Mouse (Mus musculus): Measurements from ENCODE around the gene Pkm.

Pkm gene

DNA sequence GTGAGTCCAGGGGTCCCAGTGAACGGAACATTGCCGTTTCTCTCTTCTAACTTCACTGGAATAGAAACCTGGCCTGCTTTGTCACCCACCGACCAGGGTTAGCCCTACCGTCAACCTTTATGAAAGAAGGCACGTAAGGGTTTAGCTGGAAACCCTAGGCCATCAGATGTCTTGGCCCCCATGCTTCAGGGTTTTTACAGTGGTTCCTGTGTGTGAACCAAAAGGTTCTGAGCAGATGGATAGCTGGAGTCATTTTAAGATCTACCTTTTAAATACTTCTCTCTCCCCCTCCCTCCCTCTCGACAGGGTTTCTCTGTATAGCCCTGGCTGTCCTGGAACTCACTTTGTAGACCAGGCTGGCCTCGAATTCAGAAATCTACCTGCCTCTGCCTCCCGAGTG, 9.8 kb downstream of the Pkm start:
- no peak for DNase-seq (ENCODE audit: extremely low read depth, low read depth, low spot score)

GRCm38 (mm10) chr9:59666813-59667212, 10.6 kb downstream of the Pkm start:
- no peak for DNase-seq (ENCODE audit: extremely low read depth, low read depth, low spot score)

DNA sequence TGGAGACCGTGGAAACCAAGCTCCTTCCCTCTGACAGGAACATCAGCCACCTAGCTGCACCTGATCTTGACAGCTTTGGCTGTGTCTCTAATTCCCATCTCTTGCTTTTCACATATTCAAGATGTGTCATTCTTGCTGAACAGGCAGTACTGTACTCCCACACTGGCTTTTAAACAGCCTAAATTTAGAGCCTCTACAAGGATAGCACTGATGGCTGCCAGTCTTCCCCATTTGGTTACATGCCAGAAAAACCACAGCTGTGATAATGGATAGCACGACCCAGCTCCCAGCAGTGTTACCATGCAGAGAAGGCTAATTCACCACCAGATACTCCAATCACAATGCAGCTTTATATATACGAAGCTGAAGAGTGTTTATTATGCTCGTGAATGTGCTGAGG, 11.1 kb downstream of the Pkm start:
- DNase-seq (ENCODE audit: extremely low read depth, low read depth, low spot score): no peak

DNA sequence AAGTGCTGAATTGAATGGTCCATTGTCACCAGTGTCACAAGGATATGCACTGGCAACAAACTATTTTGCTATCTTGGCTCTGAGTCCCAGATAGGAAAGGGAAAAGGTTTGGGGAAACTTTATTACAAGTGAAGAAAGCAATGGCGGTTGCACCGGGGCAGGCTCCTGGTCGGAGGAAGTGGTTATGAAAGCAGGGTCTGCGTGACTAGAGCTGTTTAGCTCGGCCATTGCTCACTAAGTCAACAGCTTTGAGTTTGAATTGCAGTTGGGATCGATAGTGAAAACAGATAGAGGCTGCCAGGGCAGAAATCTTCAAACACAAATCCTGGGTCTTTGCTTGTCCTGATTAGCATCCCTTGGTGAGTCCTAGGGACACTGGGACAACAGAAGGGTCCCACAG, 11.7 kb downstream of the Pkm start:
- DNase-seq (ENCODE audit: extremely low read depth, low read depth, low spot score): no peak

GRCm38 (mm10) chr9:59668473-59668872, 12.3 kb downstream of the Pkm start:
- no peak for DNase-seq (ENCODE audit: extremely low read depth, low read depth, low spot score)

GRCm38 (mm10) chr9:59669172-59669571, 13.0 kb downstream of the Pkm start:
- no peak for DNase-seq (ENCODE audit: extremely low read depth, low read depth, low spot score)

GRCm38 (mm10) chr9:59672195-59672894, 16.2 kb downstream of the Pkm start:
- no peak for DNase-seq (ENCODE audit: extremely low read depth, low read depth, low spot score)

DNA sequence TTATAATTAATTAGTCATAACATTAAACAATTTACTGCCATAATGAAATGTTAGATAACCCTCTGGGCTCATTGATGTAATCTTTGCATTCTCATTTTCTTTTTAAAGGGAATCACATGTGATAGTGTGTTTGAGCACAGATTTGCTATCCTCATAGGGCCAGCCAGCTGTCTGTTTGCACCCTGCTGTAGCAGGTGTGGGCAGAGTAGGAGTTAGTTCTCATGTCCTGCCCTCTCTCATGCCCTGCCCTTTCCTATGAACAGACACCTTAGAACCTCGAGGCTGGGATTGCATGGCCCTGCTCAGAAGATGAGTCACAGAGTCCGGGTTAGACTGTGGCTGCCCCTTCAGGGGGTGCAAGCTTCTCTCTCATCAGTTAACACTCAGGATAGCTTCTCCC, 17.3 kb downstream of the Pkm start:
- DNase-seq (ENCODE audit: extremely low read depth, low read depth, low spot score): no peak

DNA sequence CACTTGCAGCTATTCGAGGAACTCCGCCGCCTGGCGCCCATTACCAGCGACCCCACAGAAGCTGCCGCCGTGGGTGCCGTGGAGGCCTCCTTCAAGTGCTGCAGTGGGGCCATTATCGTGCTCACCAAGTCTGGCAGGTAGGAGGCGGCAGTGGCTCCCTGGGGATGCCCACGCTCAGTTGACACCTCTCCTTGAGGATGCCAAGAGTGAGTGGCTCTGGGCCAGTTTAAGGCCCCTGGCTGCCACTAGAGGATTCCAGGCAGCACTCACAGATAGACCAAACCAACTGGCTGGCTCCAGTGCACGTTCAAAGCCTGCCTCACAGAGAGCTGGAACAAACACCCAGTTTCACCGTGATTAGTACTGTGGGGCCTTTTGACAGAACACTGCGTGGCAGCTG, 19.4 kb downstream of the Pkm start:
- no peak for DNase-seq (ENCODE audit: extremely low read depth, low read depth, low spot score)

- DNase-seq (ENCODE audit: extremely low read depth, low read depth, low spot score): no peak
These were observed 22.1 kb downstream of the Pkm start for GRCm38 (mm10) chr9:59678313-59678712.

DNA sequence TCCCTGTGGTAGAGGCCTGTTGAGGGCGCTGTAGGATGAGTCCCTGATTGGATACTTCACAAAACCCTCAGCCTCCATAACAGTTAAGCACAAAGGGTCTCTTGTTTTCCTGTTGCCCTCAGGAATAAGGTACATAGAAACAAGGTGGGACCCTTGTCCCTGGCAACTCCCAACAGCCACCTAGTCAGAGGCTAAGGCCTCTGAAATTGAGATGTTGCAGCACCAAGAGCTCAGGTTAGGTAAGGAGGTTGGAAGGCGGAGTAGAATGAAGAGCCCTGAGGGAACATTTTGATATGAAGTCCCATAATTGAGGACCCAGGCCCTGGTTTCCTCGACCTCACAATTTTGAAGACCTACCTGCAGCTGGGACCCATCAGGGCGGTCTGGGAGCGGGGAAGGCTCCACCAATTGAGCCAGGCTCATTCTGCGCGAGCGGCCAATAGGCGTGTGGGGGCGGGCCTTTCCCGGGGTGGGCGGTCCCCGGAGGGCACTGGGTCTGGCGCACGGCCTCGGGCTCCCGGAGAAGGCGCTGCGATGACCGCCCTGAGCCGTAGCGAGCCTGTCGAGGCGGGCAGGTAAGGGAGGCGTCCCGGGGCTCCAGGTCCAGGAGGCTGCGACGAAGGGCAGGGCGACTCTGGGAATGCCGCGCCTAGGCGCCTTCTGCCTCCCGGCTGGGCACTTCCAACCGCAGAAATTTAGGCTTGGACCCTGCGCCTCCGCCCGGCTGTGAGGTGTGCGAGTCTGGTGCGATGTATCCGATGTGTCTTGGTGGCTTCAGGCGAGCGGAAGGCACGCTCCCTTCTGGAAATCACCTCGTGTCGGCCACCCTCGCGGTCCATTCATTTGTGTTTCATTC, 23.7 kb downstream of the Pkm start, which contains the start of gene Gramd2:
Gramd2 (plus strand) TSS at position 467 of the 856 bp plus-strand sequence.
- no peak for DNase-seq (ENCODE audit: extremely low read depth, low read depth, low spot score)

GRCm38 (mm10) chr9:59680534-59680875, 24.3 kb downstream of the Pkm start:
- no peak for DNase-seq (ENCODE audit: extremely low read depth, low read depth, low spot score)

- no peak for DNase-seq (ENCODE audit: extremely low read depth, low read depth, low spot score)
These were observed 27.9 kb downstream of the Pkm start for GRCm38 (mm10) chr9:59684020-59684419.

DNA sequence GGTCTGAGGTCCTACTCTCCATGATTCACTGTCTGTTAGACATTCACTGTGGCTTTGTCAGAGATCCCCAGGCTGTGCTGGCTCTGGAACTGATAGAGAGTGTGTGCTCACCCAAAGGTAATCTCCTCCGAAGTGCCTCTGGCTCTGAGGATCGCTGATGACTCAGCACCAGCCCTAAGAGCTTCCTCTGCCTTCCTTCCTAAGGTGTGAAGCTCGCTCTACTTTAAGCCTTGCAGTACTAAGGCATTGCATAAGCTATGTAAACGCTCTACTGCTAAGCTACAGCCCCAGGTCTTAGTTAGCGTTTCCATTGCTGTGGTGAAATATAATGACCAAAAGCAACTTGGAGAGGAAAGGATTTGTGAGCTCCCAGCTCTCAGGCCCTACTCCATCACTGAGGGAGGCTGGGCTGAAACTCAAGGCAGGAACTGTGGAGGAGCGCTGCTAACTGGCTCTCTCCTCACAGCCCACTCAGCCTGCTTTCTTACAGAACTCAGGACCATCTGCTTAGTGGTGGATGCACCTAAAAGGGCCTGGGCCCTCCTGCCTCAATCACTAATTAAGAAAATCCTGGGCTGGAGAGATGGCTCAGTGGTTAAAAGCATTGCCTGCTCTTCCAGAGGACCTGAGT, 31.4 kb downstream of the Pkm start:
- peak; percentile 51 for DNase-seq (ENCODE audit: extremely low read depth, low read depth, low spot score)

- no peak for DNase-seq (ENCODE audit: extremely low read depth, low read depth, low spot score)
These were observed 35.5 kb downstream of the Pkm start for GRCm38 (mm10) chr9:59691635-59692094.

DNA sequence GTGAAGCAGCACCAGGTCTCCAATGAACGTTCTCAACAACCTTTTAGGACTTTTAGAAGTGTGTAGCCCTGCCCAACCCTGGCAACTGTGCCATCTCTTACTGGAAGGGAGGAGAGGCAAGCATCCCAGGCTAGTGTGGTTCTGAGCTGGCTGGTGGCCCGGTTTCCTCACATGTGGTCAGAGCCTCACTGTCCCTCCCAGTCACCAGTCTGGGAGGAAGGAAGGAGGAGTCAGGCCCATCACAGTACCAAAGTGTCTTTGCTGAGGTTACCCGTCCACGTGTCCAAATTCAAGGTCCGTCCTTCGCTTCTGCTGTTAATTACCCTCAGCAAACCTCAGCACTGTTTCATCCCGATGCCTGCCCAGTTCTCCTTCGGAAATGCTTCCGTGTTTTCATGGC, 36.0 kb downstream of the Pkm start:
- no peak for DNase-seq (ENCODE audit: extremely low read depth, low read depth, low spot score)

DNA sequence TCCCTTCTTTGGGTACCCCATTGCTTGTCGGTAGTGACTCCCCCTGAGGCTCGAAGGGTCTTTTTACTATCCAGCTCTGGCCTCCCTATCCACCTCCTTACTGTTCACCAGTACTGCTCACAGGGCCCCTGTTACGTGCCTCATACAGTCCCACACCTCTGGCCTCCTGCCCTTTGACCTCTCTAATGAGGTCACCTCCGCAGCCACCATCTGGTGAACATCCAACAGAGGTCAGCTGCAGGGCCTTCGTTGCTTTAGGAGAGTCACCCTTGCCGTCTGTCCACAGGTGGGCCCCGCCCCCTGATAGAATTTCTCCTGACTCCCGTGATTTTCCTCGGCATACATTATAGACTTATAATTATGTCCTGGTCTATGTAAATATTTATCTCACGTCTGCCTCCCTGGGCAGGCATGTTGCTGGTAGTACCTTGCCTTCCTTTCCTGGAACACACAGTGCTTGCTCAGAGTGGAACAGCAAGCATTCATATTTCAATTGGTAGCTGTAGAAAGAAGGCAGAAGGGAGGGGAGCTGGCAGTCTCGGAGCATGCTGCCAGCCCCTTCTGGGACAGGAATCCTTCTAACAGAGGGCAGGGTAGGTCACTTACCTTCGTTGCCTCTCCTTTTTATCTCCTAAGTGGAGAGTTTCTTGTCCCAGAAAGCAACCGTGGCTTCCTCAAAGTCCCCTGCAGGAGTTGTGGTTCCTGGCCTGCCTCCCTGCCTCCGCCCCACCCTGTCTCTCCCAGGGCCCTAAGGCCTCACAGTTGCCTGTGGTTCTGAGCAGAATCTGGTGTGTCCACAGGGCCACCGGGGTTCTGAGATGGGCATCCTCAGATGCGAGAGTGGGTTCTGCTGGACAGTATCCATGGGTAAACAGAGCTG, 38.6 kb downstream of the Pkm start:
- DNase-seq (ENCODE audit: extremely low read depth, low read depth, low spot score): no peak

GRCm38 (mm10) chr9:59695451-59695813, 39.3 kb downstream of the Pkm start:
- DNase-seq (ENCODE audit: extremely low read depth, low read depth, low spot score): no peak

DNA sequence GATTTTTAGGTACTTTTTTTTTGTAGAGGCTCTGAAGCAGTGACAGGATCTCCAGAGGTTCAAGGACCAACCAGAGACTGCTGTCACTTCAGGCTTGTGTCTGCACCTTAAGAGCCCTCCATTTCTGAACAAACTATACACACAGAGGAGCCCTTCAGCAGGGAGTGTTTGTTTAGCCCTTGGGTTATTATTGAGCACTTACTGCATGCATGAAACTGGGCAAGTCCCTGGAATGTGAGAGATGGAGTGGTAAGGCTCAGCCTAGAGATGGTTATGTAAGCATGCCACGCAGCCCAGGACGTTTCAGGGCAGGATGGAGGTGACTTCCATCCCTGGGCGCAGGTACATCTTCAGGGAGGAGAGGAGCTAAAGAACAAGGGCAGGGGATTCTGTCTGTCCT, 40.2 kb downstream of the Pkm start:
- DNase-seq (ENCODE audit: extremely low read depth, low read depth, low spot score): no peak

GRCm38 (mm10) chr9:59701094-59701493, 44.9 kb downstream of the Pkm start:
- DNase-seq (ENCODE audit: extremely low read depth, low read depth, low spot score): no peak

DNA sequence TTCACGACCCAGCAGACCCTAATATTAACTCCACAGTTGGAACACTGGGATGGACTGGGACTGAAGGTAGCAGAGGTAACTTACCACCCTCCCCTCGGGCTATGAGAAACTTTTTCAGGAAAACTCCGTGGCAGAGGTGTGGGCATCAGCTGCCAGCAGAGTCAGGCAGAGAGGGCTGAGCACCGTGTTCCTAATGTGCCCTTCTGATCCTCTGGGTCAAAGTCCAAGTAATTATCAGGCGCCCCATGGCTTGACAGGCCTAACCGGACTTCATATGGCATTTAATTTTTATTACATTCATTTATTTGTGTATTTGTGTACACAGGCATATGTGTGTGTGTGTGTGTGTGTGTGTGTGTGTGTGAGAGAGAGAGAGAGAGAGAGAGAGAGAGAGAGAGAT, 46.9 kb downstream of the Pkm start:
- DNase-seq (ENCODE audit: extremely low read depth, low read depth, low spot score): no peak

All from fat pad, adult 2 months (tissue).